In genomic region chr11:63921044-63921951, GRCm38 (mm10) we compare ENCODE assay signal across 8 mouse cellular contexts. TPM values are rescaled to one million over a fixed set of nuclear protein-coding genes. Genes with fewer than 3 reads are reported as not detected.
A peak's percentile ranks its signal among the peaks of the same experiment; 100 is the strongest.
DNase-seq lines count a peak whose midpoint lies in the region; ATAC-seq and TF ChIP-seq lines count a peak whose summit lies in the region.

No protein-coding gene starts in this region.

- H3K9ac ChIP-seq in embryonic facial prominence, embryonic 12.5 days: peak overlapping the region; percentile 82
- peak overlapping the region; percentile 68 for H3K9ac ChIP-seq in hindbrain, embryonic 16.5 days (ENCODE audit: low read depth, low read length)
- peak overlapping the region; percentile 68 for H3K9ac ChIP-seq in stomach, postnatal 0 days (ENCODE audit: low read length)

- DNase-seq in adrenal gland, postnatal 10 days: peak; percentile 24
- no peak for DNase-seq in adrenal gland, adult 2 months
- DNase-seq in A20 (ENCODE audit: low read depth, low spot score): peak; percentile 52
- DNase-seq in lung, postnatal 14 days: peak; percentile 22
- peak; percentile 35 for DNase-seq in stomach, postnatal 0 days (ENCODE audit: low spot score)
- DNase-seq in frontal cortex, postnatal 10 days (ENCODE audit: low spot score in 2 of 2): no peak

- peaks cover 39% of the 10 kb centered on the region for H3K27me3 ChIP-seq in embryonic facial prominence, embryonic 12.5 days
- peaks cover 38% of the 10 kb centered on the region for H3K27me3 ChIP-seq in hindbrain, embryonic 16.5 days (replicated peaks; ENCODE audit: control insufficient read depth, insufficient read depth, low read length)
- H3K27me3 ChIP-seq in stomach, postnatal 0 days (ENCODE audit: control insufficient read depth, insufficient read depth, low read length): no peaks in the 10 kb centered on the region

- peak overlapping the region; percentile 73 for H3K27ac ChIP-seq in embryonic facial prominence, embryonic 12.5 days
- peak overlapping the region; percentile 46 for H3K27ac ChIP-seq in hindbrain, embryonic 16.5 days (ENCODE audit: low read depth, low read length)
- H3K27ac ChIP-seq in stomach, postnatal 0 days (replicated peaks): peak overlapping the region; percentile 65

- H3K4me1 ChIP-seq in embryonic facial prominence, embryonic 12.5 days: peaks cover 32% of the 10 kb centered on the region
- peaks cover 30% of the 10 kb centered on the region for H3K4me1 ChIP-seq in hindbrain, embryonic 16.5 days (ENCODE audit: control insufficient read depth, insufficient read depth, low read depth, low read length)
- 0 out of 2 replicates have a peak, but pooled peaks cover 4% of the 10 kb centered on the region for H3K4me1 ChIP-seq in stomach, postnatal 0 days (replicated peaks; ENCODE audit: control insufficient read depth, insufficient read depth)

- H3K4me3 ChIP-seq in embryonic facial prominence, embryonic 12.5 days: peak overlapping the region; percentile 64
- peak overlapping the region; percentile 56 for H3K4me3 ChIP-seq in hindbrain, embryonic 16.5 days (ENCODE audit: low read length)
- peak overlapping the region; percentile 64 for H3K4me3 ChIP-seq in stomach, postnatal 0 days (ENCODE audit: low read depth, low read length)

- peak overlapping the region; percentile 85 for H3K4me2 ChIP-seq in embryonic facial prominence, embryonic 12.5 days (replicated peaks)
- peak overlapping the region; percentile 89 for H3K4me2 ChIP-seq in hindbrain, embryonic 16.5 days (ENCODE audit: low read length)
- H3K4me2 ChIP-seq in stomach, postnatal 0 days (replicated peaks; ENCODE audit: low read depth): peak overlapping the region; percentile 95

- TF ChIP-seq EP300 in stomach, postnatal 0 days (optimal IDR thresholded peaks at IDR 0.05): no peak

- no peak for ATAC-seq in embryonic facial prominence, embryonic 12.5 days (ENCODE audit: insufficient number of reproducible peaks, insufficient read depth, low FRiP score, low TSS enrichment)
- no peak for ATAC-seq in hindbrain, embryonic 16.5 days
- no peak for ATAC-seq in stomach, postnatal 0 days (ENCODE audit: low FRiP score, low TSS enrichment)

- H3K9me3 ChIP-seq in embryonic facial prominence, embryonic 12.5 days: no peaks in the 10 kb centered on the region
- H3K9me3 ChIP-seq in hindbrain, embryonic 16.5 days (ENCODE audit: control insufficient read depth, low read length): no peaks in the 10 kb centered on the region
- no peaks in the 10 kb centered on the region for H3K9me3 ChIP-seq in stomach, postnatal 0 days (ENCODE audit: control insufficient read depth, low read length)

- no peak for TF ChIP-seq CTCF in stomach, postnatal 0 days (IDR thresholded peaks at IDR 0.05; ENCODE audit: low read depth)

- H3K36me3 ChIP-seq in embryonic facial prominence, embryonic 12.5 days: no peaks in the 10 kb centered on the region
- H3K36me3 ChIP-seq in hindbrain, embryonic 16.5 days (ENCODE audit: control insufficient read depth, insufficient read depth, low read length): no peaks in the 10 kb centered on the region
- no peaks in the 10 kb centered on the region for H3K36me3 ChIP-seq in stomach, postnatal 0 days (ENCODE audit: control insufficient read depth, insufficient read depth, low read length)

- under 1% methylated on average over 80 of the region's 80 CpGs for WGBS in embryonic facial prominence, embryonic 12.5 days
- WGBS in hindbrain, embryonic 16.5 days: under 1% methylated on average over 69 of the region's 80 CpGs
- WGBS in stomach, postnatal 0 days: under 1% methylated on average over 78 of the region's 80 CpGs

RNA-seq across cellular contexts. Expression of gene Hs3st3b1, which starts 0.8 kb away (rescaled TPM):
- total RNA-seq in adrenal gland, postnatal 10 days (2021): 1 to 10 TPM; 5.4 to 9.6 TPM
- total RNA-seq in adrenal gland, adult 2 months (2021): 1 to 10 TPM; 1.7 to 1.8 TPM
- 4.1 and 4.8 TPM in 2 replicates for polyA plus RNA-seq in adrenal gland, adult 2 months (2012; rRNA removed)
- polyA plus RNA-seq in embryonic facial prominence, embryonic 12.5 days (2016; fragmentation: Nextera tagmentation; extraction: Ambion mirVana): 21.5 and 22.9 TPM in 2 replicates
- 4.8 and 5.6 TPM in 2 replicates for polyA plus RNA-seq in hindbrain, embryonic 16.5 days (2015; fragmentation: Nextera tagmentation; extraction: Ambion mirVana)
- 6.9 and 8.3 TPM in 2 replicates for polyA plus RNA-seq in stomach, postnatal 0 days (2015; fragmentation: Nextera tagmentation; extraction: Ambion mirVana)

Comparison
In these comparisons a context has a peak if more than half of its experiments do, and no peak if none do; other contexts are left out.
1. DNase-seq: peak in adrenal gland, postnatal 10 days (single experiment), A20 (single experiment), lung, postnatal 14 days (single experiment) and stomach, postnatal 0 days (single experiment); none in adrenal gland, adult 2 months (single experiment) and frontal cortex, postnatal 10 days (0 of 2).
2. Peak in every context shown above with its lines, with median percentiles within 50 percentile points of each other: H3K27ac ChIP-seq, H3K4me2 ChIP-seq, H3K4me3 ChIP-seq and H3K9ac ChIP-seq.